Mouse (Mus musculus) CH12.LX (cell line): ENCODE measurements around the gene Pacs1. TPM values are rescaled to one million over a fixed set of nuclear protein-coding genes. Genes with fewer than 3 reads are reported as not detected.
A peak's percentile ranks its signal among the peaks of the same experiment; 100 is the strongest.

ENCODE experiments used
- DNase-seq: peaks from one replicate; pipeline ENCODE4 v3.0.0-alpha.2; 2013; ENCODE audit errors: extremely low read depth
- H3K27ac ChIP-seq: 2 replicates; pipeline ENCODE4 v1.5.1; 2012; ENCODE audit warnings: low read depth, mild to moderate bottlenecking, control low read depth, moderate library complexity; ENCODE audit not compliant: insufficient read depth
- H3K27me3 ChIP-seq: replicated peaks from 2 replicates; pipeline ENCODE3; 2012; ENCODE audit warnings: inconsistent platforms
- H3K36me3 ChIP-seq, 2 experiments: replicated peaks in 1 of 2; 2 replicates each; pipeline versions ENCODE3 to v1.6.1; 2012; ENCODE audit warnings: inconsistent platforms in 1 of 2, low read length in 1 of 2, mild to moderate bottlenecking in 1 of 2, mixed read lengths in 1 of 2, moderate library complexity in 1 of 2; ENCODE audit not compliant: control insufficient read depth in 1 of 2, insufficient read depth in 1 of 2
- H3K4me1 ChIP-seq, 2 experiments: 2 replicates each; pipeline ENCODE4 v1.6.1; 2012; ENCODE audit warnings: inconsistent platforms in 1 of 2, moderate library complexity in 1 of 2; ENCODE audit not compliant: insufficient read depth in 2 of 2, control insufficient read depth in 1 of 2
- H3K4me2 ChIP-seq: 2 replicates; pipeline ENCODE4 v1.6.1; 2012; ENCODE audit warnings: low read depth, mild to moderate bottlenecking, control low read depth; ENCODE audit not compliant: poor library complexity, insufficient read depth, severe bottlenecking
- H3K4me3 ChIP-seq, 3 experiments: fragments of 150-350 bp in 1 of 3; sonication (generic) in 1 of 3; replicated peaks in 1 of 3; 2 replicates each; pipeline versions ENCODE3 to v1.5.1; 2011 to 2012; ENCODE audit warnings: low read depth in 2 of 3, low read length in 2 of 3, mild to moderate bottlenecking in 2 of 3, moderate library complexity in 2 of 3, control low read depth in 1 of 3, improper control_type of control experiment in 1 of 3, inconsistent platforms in 1 of 3, mixed read lengths in 1 of 3; ENCODE audit not compliant: poor library complexity in 1 of 3
- H3K79me2 ChIP-seq: replicated peaks from 2 replicates; pipeline ENCODE4 v1.6.1; 2012; ENCODE audit warnings: mild to moderate bottlenecking, moderate library complexity; ENCODE audit not compliant: control insufficient read depth, poor library complexity, insufficient read depth, severe bottlenecking; ENCODE audit errors: extremely low read depth
- H3K9ac ChIP-seq: 2 replicates; pipeline ENCODE4 v1.6.1; 2012; ENCODE audit warnings: low read depth, mild to moderate bottlenecking, control low read depth, moderate library complexity; ENCODE audit not compliant: insufficient read depth
- H3K9me3 ChIP-seq: replicated peaks from 2 replicates; pipeline ENCODE3; 2012; ENCODE audit warnings: low read length, inconsistent platforms, mixed read lengths
- BHLHE40 ChIP-seq: IDR thresholded peaks from 2 replicates; pipeline ENCODE4 v1.6.1; 2011; ENCODE audit warnings: mild to moderate bottlenecking, low read depth, low read length, improper control_type of control experiment
- CHD1 ChIP-seq: IDR thresholded peaks from 2 replicates; pipeline ENCODE4 v1.6.1; 2012; ENCODE audit warnings: low read depth, low read length, improper control_type of control experiment, inconsistent platforms
- CHD2 ChIP-seq: IDR thresholded peaks from 2 replicates; pipeline ENCODE4 v1.6.1; 2011; ENCODE audit warnings: low read length, improper control_type of control experiment
- CTCF ChIP-seq, 2 experiments: IDR thresholded peaks in 1 of 2; conservative IDR thresholded peaks in 1 of 2; 2 replicates each; pipeline ENCODE4 v1.5.1; 2011 to 2012; ENCODE audit warnings: low read depth in 2 of 2, low read length in 2 of 2, improper control_type of control experiment in 1 of 2, inconsistent platforms in 1 of 2, mild to moderate bottlenecking in 1 of 2, moderate library complexity in 1 of 2
- E2F4 ChIP-seq: IDR thresholded peaks from 2 replicates; pipeline ENCODE4 v1.6.1; 2011; ENCODE audit warnings: low read depth, low read length, improper control_type of control experiment; ENCODE audit not compliant: insufficient replicate concordance
- ELF1 ChIP-seq: IDR thresholded peaks from 2 replicates; pipeline ENCODE4 v1.6.1; 2014; ENCODE audit warnings: low read depth, mild to moderate bottlenecking, inconsistent platforms, low read length, improper control_type of control experiment
- EP300 ChIP-seq: IDR thresholded peaks from 2 replicates; pipeline ENCODE4 v1.6.1; 2011; ENCODE audit warnings: low read length, improper control_type of control experiment
- ETS1 ChIP-seq: conservative IDR thresholded peaks from 2 replicates; pipeline ENCODE4 v1.6.1; 2012; ENCODE audit warnings: low read depth, mild to moderate bottlenecking, inconsistent platforms, low read length, improper control_type of control experiment, moderate library complexity
- GABPA ChIP-seq: IDR thresholded peaks from 2 replicates; pipeline ENCODE4 v1.6.1; 2012; ENCODE audit warnings: low read depth, low read length, improper control_type of control experiment, inconsistent platforms; ENCODE audit not compliant: insufficient replicate concordance
- HCFC1 ChIP-seq: IDR thresholded peaks from 2 replicates; pipeline ENCODE4 v1.6.1; 2012; ENCODE audit warnings: low read depth, mild to moderate bottlenecking, inconsistent platforms, low read length, improper control_type of control experiment
- IRF4 ChIP-seq: IDR thresholded peaks from 2 replicates; pipeline ENCODE4 v1.6.1; 2014; ENCODE audit warnings: low read depth, mild to moderate bottlenecking, inconsistent platforms, low read length, improper control_type of control experiment
- JUN ChIP-seq: IDR thresholded peaks from 2 replicates; pipeline ENCODE4 v1.6.1; 2011; ENCODE audit warnings: low read depth, mild to moderate bottlenecking, low read length, improper control_type of control experiment, moderate library complexity; ENCODE audit not compliant: insufficient read depth
- JUND ChIP-seq: conservative IDR thresholded peaks from 2 replicates; pipeline ENCODE4 v1.6.1; 2011; ENCODE audit warnings: low read depth, low read length, improper control_type of control experiment
- KAT2A ChIP-seq: IDR thresholded peaks from 2 replicates; pipeline ENCODE4 v1.6.1; 2012; ENCODE audit warnings: low read length, improper control_type of control experiment, inconsistent platforms; ENCODE audit not compliant: insufficient replicate concordance
- MAFK ChIP-seq: IDR thresholded peaks from 2 replicates; pipeline ENCODE4 v1.6.1; 2011; ENCODE audit warnings: low read length, improper control_type of control experiment; ENCODE audit not compliant: insufficient replicate concordance
- MAX ChIP-seq: IDR thresholded peaks from 2 replicates; pipeline ENCODE4 v1.6.1; 2011; ENCODE audit warnings: low read length, improper control_type of control experiment
- MAZ ChIP-seq: IDR thresholded peaks from 2 replicates; pipeline ENCODE4 v1.6.1; 2012; ENCODE audit warnings: low read depth, mild to moderate bottlenecking, inconsistent platforms, low read length, improper control_type of control experiment, moderate library complexity
- MEF2A ChIP-seq: IDR thresholded peaks from 2 replicates; pipeline ENCODE4 v1.6.1; 2014; ENCODE audit warnings: low read depth, mild to moderate bottlenecking, inconsistent platforms, low read length, improper control_type of control experiment, borderline replicate concordance
- MXI1 ChIP-seq: IDR thresholded peaks from 2 replicates; pipeline ENCODE4 v1.6.1; 2011; ENCODE audit warnings: mild to moderate bottlenecking, low read depth, low read length, improper control_type of control experiment
- MYC ChIP-seq: IDR thresholded peaks from 2 replicates; pipeline ENCODE4 v1.6.1; 2011; ENCODE audit warnings: low read depth, mild to moderate bottlenecking, improper control_type of control experiment, low read length
- NELFE ChIP-seq: IDR thresholded peaks from 2 replicates; pipeline ENCODE4 v1.6.1; 2011; ENCODE audit warnings: low read depth, low read length, improper control_type of control experiment
- NRF1 ChIP-seq: IDR thresholded peaks from 2 replicates; pipeline ENCODE4 v1.6.1; 2014; ENCODE audit warnings: low read depth, mild to moderate bottlenecking, inconsistent platforms, low read length, improper control_type of control experiment, moderate library complexity
- PAX5 ChIP-seq: IDR thresholded peaks from 2 replicates; pipeline ENCODE4 v1.6.1; 2012; ENCODE audit warnings: low read length, inconsistent platforms, mixed read lengths
- POLR2A ChIP-seq: IDR thresholded peaks from 2 replicates; pipeline ENCODE4 v1.6.1; 2011; ENCODE audit warnings: low read depth, mild to moderate bottlenecking, improper control_type of control experiment, low read length
- POLR2AphosphoS2 ChIP-seq: IDR thresholded peaks from 2 replicates; pipeline ENCODE4 v1.6.1; 2011; ENCODE audit warnings: low read depth, low read length, improper control_type of control experiment
- RAD21 ChIP-seq: IDR thresholded peaks from 2 replicates; pipeline ENCODE4 v1.6.1; 2011; ENCODE audit warnings: low read depth, mild to moderate bottlenecking, low read length, improper control_type of control experiment, moderate library complexity
- RCOR1 ChIP-seq: conservative IDR thresholded peaks from 2 replicates; pipeline ENCODE4 v1.6.1; 2012; ENCODE audit warnings: low read depth, mild to moderate bottlenecking, inconsistent platforms, low read length, improper control_type of control experiment
- SIN3A ChIP-seq: IDR thresholded peaks from 2 replicates; pipeline ENCODE4 v1.6.1; 2012; ENCODE audit warnings: low read length, improper control_type of control experiment, inconsistent platforms
- SMC3 ChIP-seq: IDR thresholded peaks from 2 replicates; pipeline ENCODE4 v1.6.1; 2011; ENCODE audit warnings: low read depth, low read length, improper control_type of control experiment
- TBP ChIP-seq: conservative IDR thresholded peaks from 2 replicates; pipeline ENCODE4 v1.6.1; 2011; ENCODE audit warnings: low read depth, low read length, improper control_type of control experiment
- TCF12 ChIP-seq: IDR thresholded peaks from 2 replicates; pipeline ENCODE4 v1.6.1; 2014; ENCODE audit warnings: low read depth, mild to moderate bottlenecking, inconsistent platforms, low read length, improper control_type of control experiment
- UBTF ChIP-seq: IDR thresholded peaks from 2 replicates; pipeline ENCODE4 v1.6.1; 2012; ENCODE audit warnings: low read depth, mild to moderate bottlenecking, inconsistent platforms, low read length, improper control_type of control experiment, moderate library complexity
- USF1 ChIP-seq: IDR thresholded peaks from 2 replicates; pipeline ENCODE4 v1.6.1; 2014; ENCODE audit warnings: low read depth, mild to moderate bottlenecking, inconsistent platforms, low read length, improper control_type of control experiment
- USF2 ChIP-seq: conservative IDR thresholded peaks from 2 replicates; pipeline ENCODE4 v1.6.1; 2011; ENCODE audit warnings: low read depth, low read length, improper control_type of control experiment
- ZC3H11A ChIP-seq: IDR thresholded peaks from 2 replicates; pipeline ENCODE4 v1.6.1; 2012; ENCODE audit warnings: low read depth, mild to moderate bottlenecking, inconsistent platforms, low read length, improper control_type of control experiment
- ZKSCAN1 ChIP-seq: IDR thresholded peaks from 2 replicates; pipeline ENCODE4 v1.6.1; 2012; ENCODE audit warnings: low read depth, inconsistent platforms, low read length, improper control_type of control experiment, borderline replicate concordance
- ZMIZ1 ChIP-seq: IDR thresholded peaks from 2 replicates; pipeline ENCODE4 v1.6.1; 2012; ENCODE audit warnings: low read depth, mild to moderate bottlenecking, inconsistent platforms, low read length, improper control_type of control experiment
- ZNF384 ChIP-seq: IDR thresholded peaks from 2 replicates; pipeline ENCODE4 v1.6.1; 2012; ENCODE audit warnings: low read depth, low read length, improper control_type of control experiment, inconsistent platforms
- dilution Hi-C: fragments of 300-500 bp; cut with MboI; formaldehyde crosslinking; loops from 2 replicates; pipeline ENCODE4 v1.14.3; 2020; ENCODE audit warnings: low sequenced_read_pairs; ENCODE audit not compliant: extremely low pct_unique_long_range_greater_than_20kb, extremely low pct_ligation_motif_present
- in situ Hi-C: fragments of 300-500 bp; cut with MboI; formaldehyde crosslinking; loops from 3 replicates; pipeline ENCODE4 v1.14.3; 2019; ENCODE audit warnings: low sequenced_read_pairs, low pct_ligation_motif_present, low pct_unique_long_range_greater_than_20kb, mixed read lengths
- polyA plus RNA-seq: library from polyadenylated mRNA; unstranded; fragments of >175 nt; gene quantifications from 2 replicates; pipeline ENCODE4 v1.2.1, GENCODE M21; 2012; ENCODE audit warnings: low read depth; ENCODE audit not compliant: insufficient read length
- total RNA-seq, 2 experiments: library from RNA; depleted of rRNA; stranded (reverse); fragments of 300-350 nt in 1 of 2; fragments of >200 nt in 1 of 2; gene quantifications; 2 replicates each; pipeline ENCODE4 v1.2.3; 2012 to 2014

Gene Pacs1
- total and polyA plus RNA-seq, 3 experiments = 2.4 to 14.4 (median 10.1) TPM

- Histone ChIP-seq H3K36me3 (peaks cover 27 to 37% of the 10 kb centered on the region in 2 experiments), H3K27me3 (peaks cover 2% of the 10 kb centered on the region), H3K27ac (peak within 1 kb of the TSS; percentile 80), H3K4me2 (peak within 1 kb of the TSS; percentile 93), H3K4me1 (peaks cover 3 to 29% of the 10 kb centered on the region in 2 experiments), H3K9me3 (no peaks in the 10 kb centered on the region), H3K9ac (peak within 1 kb of the TSS; percentile 92), H3K4me3 (peak within 1 kb of the TSS; percentile 65 to 95 (median 78)), H3K79me2 (peaks cover 30% of the 10 kb centered on the region)
- dilution Hi-C loops = no loop called here
- in situ Hi-C loops = no loop called here
- DNase-seq = peak; percentile 100
- TF ChIP-seq ZC3H11A (no peak), NELFE (peak; percentile 88), EP300 (no peak), POLR2AphosphoS2 (peak; percentile 94), MEF2A (peak; percentile 73; the same call in 1 of the 2 replicates), KAT2A (peak; percentile 100), MYC (peak; percentile 82; the same call in 1 of the 2 replicates), MAX (peak; percentile 70; the same call in 1 of the 2 replicates), IRF4 (peak; percentile 75), E2F4 (peak; percentile 95), JUN (no peak), BHLHE40 (no peak), GABPA (peak; percentile 95; the same call in 1 of the 2 replicates), USF2 (no peak), TBP (peak; percentile 92), JUND (peak; percentile 53; the same call in 1 of the 2 replicates), MAZ (peak; percentile 78), NRF1 (peak; percentile 56), RAD21 (no peak; the same call in 1 of the 2 replicates), MXI1 (peak; percentile 49; the same call in 1 of the 2 replicates), SMC3 (no peak), RCOR1 (peak; percentile 64; the same call in 1 of the 2 replicates), CTCF (conservative IDR thresholded peaks at IDR 0.05 in 1 of 2, IDR thresholded peaks at IDR 0.05 in 1 of 2; ENCODE audit: low read depth in 2 of 2, low read length in 2 of 2) (peak; percentile 38 to 90; a peak in 3 of 4 replicates), CHD1 (no peak), CHD2 (peak; percentile 96), SIN3A (peak; percentile 85), ZMIZ1 (peak; percentile 85; the same call in 1 of the 2 replicates), ELF1 (peak; percentile 98), USF1 (no peak; the same call in 1 of the 2 replicates), MAFK (no peak), TCF12 (peak; percentile 94), UBTF (no peak), ETS1 (0 out of 2 replicates have a peak, but pooled peaks have one; percentile 24), HCFC1 (peak; percentile 99), ZKSCAN1 (no peak), ZNF384 (no peak), PAX5 (no peak), POLR2A (peak; percentile 95)
Measured at GRCm38 (mm10) chr19:5294972-5295735, 22.2 kb upstream of the Pacs1 start, which contains the start of gene Sf3b2. Gene Sf3b2, minus strand, starts transcription at chr19:5295455.
